Comparison of ENCODE assay signal across 12 mouse cellular contexts in genomic region chr12:117250465-117250864, GRCm38 (mm10).
DNase-seq lines count a peak whose midpoint lies in the region; ATAC-seq lines count a peak whose summit lies in the region.
"Had no signal": no experiment of that assay in that cellular context is flagged by ENCODE, and none has a peak within 500 bp of the region (broad histone marks: within the 10 kb centered on the region; RNA-seq: fewer than 3 reads in every experiment).

No protein-coding gene starts in this region.

- no peaks in the 10 kb centered on the region for H3K9me3 ChIP-seq in forebrain, embryonic 10.5 days
- no peaks in the 10 kb centered on the region for H3K9me3 ChIP-seq in hindbrain, embryonic 15.5 days
- no peaks in the 10 kb centered on the region for H3K9me3 ChIP-seq in midbrain, embryonic 14.5 days (ENCODE audit: control insufficient read depth, low read length)

- H3K4me3 ChIP-seq in forebrain, embryonic 10.5 days = no peak overlapping the region
- no peak overlapping the region for H3K4me3 ChIP-seq in hindbrain, embryonic 15.5 days
- no peak overlapping the region for H3K4me3 ChIP-seq in midbrain, embryonic 14.5 days (replicated peaks; ENCODE audit: low read depth, low read length)
- H3K4me3 ChIP-seq: myocyte had no signal

- peaks cover 15% of the 10 kb centered on the region; the same call in 1 of the 2 replicates for H3K27me3 ChIP-seq in forebrain, embryonic 10.5 days (ENCODE audit: poor library complexity, severe bottlenecking)
- no peaks in the 10 kb centered on the region for H3K27me3 ChIP-seq in hindbrain, embryonic 15.5 days
- H3K27me3 ChIP-seq in midbrain, embryonic 14.5 days (ENCODE audit: control insufficient read depth, insufficient read depth, low read length) = no peaks in the 10 kb centered on the region

- no peak overlapping the region for H3K9ac ChIP-seq in hindbrain, embryonic 15.5 days
- no peak overlapping the region for H3K9ac ChIP-seq in midbrain, embryonic 14.5 days (replicated peaks; ENCODE audit: low read length)

- ATAC-seq in hindbrain, embryonic 15.5 days (ENCODE audit: low FRiP score, low read depth) = peak; percentile 35
- ATAC-seq in midbrain, embryonic 14.5 days (ENCODE audit: low FRiP score, low TSS enrichment) = peak; percentile 43; the same call in 1 of the 2 replicates

- no peak overlapping the region for H3K4me2 ChIP-seq in hindbrain, embryonic 15.5 days
- no peak overlapping the region for H3K4me2 ChIP-seq in midbrain, embryonic 14.5 days (ENCODE audit: low read length)

- H3K27ac ChIP-seq in forebrain, embryonic 10.5 days = peak overlapping the region; percentile 48
- H3K27ac ChIP-seq in hindbrain, embryonic 15.5 days (replicated peaks) = no peak overlapping the region
- peak overlapping the region; percentile 67 for H3K27ac ChIP-seq in midbrain, embryonic 14.5 days (replicated peaks; ENCODE audit: low read depth, low read length)
- H3K27ac ChIP-seq: kidney, postnatal 0 days had no signal

- WGBS in forebrain, embryonic 10.5 days = 19% methylated on average over 6 of the region's 6 CpGs
- 17% methylated on average over 6 of the region's 6 CpGs for WGBS in hindbrain, embryonic 15.5 days
- WGBS in midbrain, embryonic 14.5 days = 12% methylated on average over 6 of the region's 6 CpGs

- peaks cover 68% of the 10 kb centered on the region for H3K4me1 ChIP-seq in forebrain, embryonic 10.5 days
- peaks cover 37% of the 10 kb centered on the region for H3K4me1 ChIP-seq in hindbrain, embryonic 15.5 days (replicated peaks)
- peaks cover 46% of the 10 kb centered on the region for H3K4me1 ChIP-seq in midbrain, embryonic 14.5 days (ENCODE audit: control insufficient read depth, insufficient read depth, low read length)

- H3K36me3 ChIP-seq in forebrain, embryonic 10.5 days (replicated peaks) = peaks cover 86% of the 10 kb centered on the region
- no peaks in the 10 kb centered on the region; the same call in 1 of the 2 replicates for H3K36me3 ChIP-seq in hindbrain, embryonic 15.5 days
- peaks cover 76% of the 10 kb centered on the region for H3K36me3 ChIP-seq in midbrain, embryonic 14.5 days (ENCODE audit: control insufficient read depth, insufficient read depth, low read length)

- DNase-seq in embryo, embryonic 9.5 days (ENCODE audit: extremely low spot score) = peak; percentile 19
- no peak for DNase-seq in embryo, embryonic 10 days (ENCODE audit: low spot score)
- no peak for DNase-seq in forebrain, embryonic 10.5 days (ENCODE audit: extremely low spot score, low spot score)
- DNase-seq in midbrain, embryonic 14.5 days = peak; percentile 57
- DNase-seq in layer of hippocampus, postnatal 14 days (ENCODE audit: low spot score in 2 of 2) = no peak
- DNase-seq in lung, adult 18-20 months = no peak
- DNase-seq in kidney, adult 8-10 months = no peak
- DNase-seq: cerebellum, postnatal 10 days; lung, postnatal 10 days had no signal

Comparison
In these comparisons a context has a peak if more than half of its experiments do, and no peak if none do; other contexts are left out.
1. DNase-seq: peak in embryo, embryonic 9.5 days (single experiment) and midbrain, embryonic 14.5 days (single experiment); none in embryo, embryonic 10 days (single experiment), forebrain, embryonic 10.5 days (single experiment), layer of hippocampus, postnatal 14 days (0 of 2), lung, adult 18-20 months (0 of 2) and kidney, adult 8-10 months (0 of 2).